Mouse (Mus musculus): Measurements from ENCODE around the gene Atg13. TPM values are rescaled to one million over a fixed set of nuclear protein-coding genes. Genes with fewer than 3 reads are reported as not detected.

The Atg13 gene
- polyA plus RNA-seq, 1 experiment from 2014 or later, result 28.9 TPM

DNA sequence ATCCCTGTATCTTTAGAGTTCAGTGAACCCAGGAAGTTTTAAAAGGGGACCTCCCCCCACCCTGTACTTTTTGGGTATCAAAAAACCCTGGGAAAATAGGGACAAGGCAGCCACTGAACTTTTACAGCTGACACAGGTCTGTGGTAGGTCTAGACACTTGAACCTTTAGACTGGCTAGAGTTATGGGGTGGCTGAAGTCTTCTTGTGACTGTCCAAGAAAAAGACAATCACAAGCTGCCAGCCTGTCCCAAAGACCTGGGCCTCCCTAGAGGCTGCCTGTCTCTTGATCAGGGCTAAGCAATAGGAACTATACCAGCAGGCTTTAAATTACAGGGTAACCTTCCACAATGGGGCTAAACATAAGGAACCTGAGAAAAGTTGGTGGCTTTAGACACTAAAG, 33.4 kb downstream of the Atg13 start:
- Histone ChIP-seq H3K27ac (replicated peaks) (no peak overlapping the region), H3K4me3 (no peak overlapping the region), H3K27me3 (replicated peaks; ENCODE audit: low read depth, poor library complexity, severe bottlenecking) (no peaks in the 10 kb centered on the region), H3K9me3 (no peaks in the 10 kb centered on the region), H3K36me3 (replicated peaks) (peaks cover 98% of the 10 kb centered on the region), H3K4me1 (no peaks in the 10 kb centered on the region)
- DNase-seq (ENCODE audit: low spot score), result no peak

DNA sequence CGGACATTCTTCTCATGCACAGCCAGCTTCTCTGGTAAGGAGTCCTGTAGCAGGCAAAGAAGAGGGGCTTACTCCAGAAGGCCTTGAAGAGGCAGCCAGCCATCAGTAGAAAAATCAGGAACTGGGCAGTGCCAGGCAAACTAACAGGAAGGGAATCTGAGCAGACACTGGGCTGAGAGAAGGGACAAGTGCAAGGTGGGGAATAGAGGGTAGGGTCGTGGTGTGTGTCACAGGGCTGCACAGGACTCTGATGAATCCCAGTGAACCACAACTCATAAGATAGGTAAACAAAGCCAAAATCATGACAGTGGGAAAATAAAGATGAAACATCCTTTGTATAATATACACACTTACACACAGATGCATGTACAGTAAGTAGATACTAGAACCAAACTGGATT, 34.0 kb downstream of the Atg13 start:
- DNase-seq (ENCODE audit: low spot score), result no peak
- no peak overlapping the region for H3K27ac ChIP-seq (replicated peaks)
- no peaks in the 10 kb centered on the region for H3K27me3 ChIP-seq (replicated peaks; ENCODE audit: low read depth, poor library complexity, severe bottlenecking)
- H3K4me1 ChIP-seq, result no peaks in the 10 kb centered on the region
- WGBS, result 88% methylated on average over 2 of the region's 2 CpGs
- no peaks in the 10 kb centered on the region for H3K9me3 ChIP-seq
- H3K4me3 ChIP-seq, result no peak overlapping the region
- H3K36me3 ChIP-seq (replicated peaks), result peaks cover 98% of the 10 kb centered on the region

DNA sequence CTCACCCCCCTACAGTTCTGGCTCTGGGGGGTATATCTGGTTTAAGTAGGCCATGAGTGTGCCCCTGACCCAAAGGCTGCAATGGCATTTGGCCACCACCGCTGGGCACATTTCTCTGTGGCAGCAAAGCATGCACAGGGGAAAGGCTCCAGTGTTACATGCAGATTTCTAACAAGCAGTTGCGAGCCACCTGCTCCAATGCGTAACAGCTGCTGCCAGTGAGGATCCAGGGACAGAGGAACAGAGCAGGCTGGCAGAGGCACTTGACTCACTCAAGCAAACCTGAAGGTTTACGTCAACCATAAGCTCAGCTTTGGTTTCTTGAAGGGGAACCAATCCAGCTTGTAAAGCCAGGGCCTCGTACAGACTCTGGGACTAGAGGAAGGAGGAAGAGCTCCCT, 35.5 kb downstream of the Atg13 start:
- Histone ChIP-seq H3K4me1 (no peaks in the 10 kb centered on the region), H3K27ac (replicated peaks) (no peak overlapping the region), H3K4me3 (no peak overlapping the region), H3K36me3 (replicated peaks) (peaks cover 98% of the 10 kb centered on the region), H3K27me3 (replicated peaks; ENCODE audit: low read depth, poor library complexity, severe bottlenecking) (no peaks in the 10 kb centered on the region), H3K9me3 (no peaks in the 10 kb centered on the region)
- DNase-seq (ENCODE audit: low spot score), result no peak
- 94% methylated on average over 5 of the region's 5 CpGs for WGBS

DNA sequence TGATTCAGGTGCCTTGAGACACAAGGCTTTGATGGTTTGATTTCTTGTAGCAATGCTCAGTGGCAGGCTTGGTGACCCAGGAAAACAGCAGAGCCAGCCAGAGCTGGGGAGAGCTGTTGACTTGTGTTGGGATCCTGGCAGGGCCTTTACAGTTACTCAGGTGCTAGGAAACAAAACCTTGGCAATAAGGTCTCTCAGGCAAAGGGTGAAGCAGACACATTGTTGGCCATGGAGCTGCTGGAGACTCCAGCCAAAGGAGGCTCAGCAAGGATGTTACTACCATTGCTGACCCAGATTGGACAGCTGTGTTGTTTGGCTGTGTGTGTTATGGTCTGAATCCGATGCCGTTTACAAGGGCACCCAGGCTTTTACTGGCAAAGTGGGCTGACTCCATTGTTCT, 36.8 kb downstream of the Atg13 start:
- no peak overlapping the region for H3K27ac ChIP-seq (replicated peaks)
- no peaks in the 10 kb centered on the region for H3K27me3 ChIP-seq (replicated peaks; ENCODE audit: low read depth, poor library complexity, severe bottlenecking)
- no peak for DNase-seq (ENCODE audit: low spot score)
- no peak overlapping the region for H3K4me3 ChIP-seq
- no peaks in the 10 kb centered on the region for H3K9me3 ChIP-seq
- H3K36me3 ChIP-seq (replicated peaks), result peaks cover 98% of the 10 kb centered on the region
- 94% methylated on average over 2 of the region's 2 CpGs for WGBS
- H3K4me1 ChIP-seq, result no peaks in the 10 kb centered on the region

DNA sequence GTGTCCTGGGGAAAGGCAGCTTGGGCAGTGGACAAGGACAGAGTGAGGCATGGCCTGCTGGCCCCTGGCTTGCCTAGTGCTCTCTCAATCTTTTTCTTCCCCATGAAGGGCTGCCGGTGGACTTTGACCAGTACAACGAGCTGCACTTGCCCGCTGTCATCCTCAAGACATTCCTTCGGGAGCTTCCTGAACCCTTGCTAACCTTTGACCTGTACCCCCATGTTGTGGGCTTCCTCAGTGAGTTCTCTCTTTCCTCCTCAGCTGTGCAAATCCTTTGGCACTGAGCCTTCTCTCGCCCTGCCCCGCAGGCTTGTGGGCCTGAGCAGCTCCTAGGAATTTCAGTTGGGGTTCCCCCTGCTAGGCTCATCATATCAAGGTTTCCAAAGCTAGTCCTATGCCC, 40.3 kb downstream of the Atg13 start:
- Histone ChIP-seq H3K9me3 (no peaks in the 10 kb centered on the region), H3K27ac (replicated peaks) (no peak overlapping the region), H3K4me1 (0 out of 2 replicates have a peak, but pooled peaks cover 2% of the 10 kb centered on the region), H3K27me3 (replicated peaks; ENCODE audit: low read depth, poor library complexity, severe bottlenecking) (no peaks in the 10 kb centered on the region), H3K36me3 (replicated peaks) (peaks cover 93% of the 10 kb centered on the region), H3K4me3 (no peak overlapping the region)
- DNase-seq (ENCODE audit: low spot score), result no peak
- WGBS, result 89% methylated on average over 6 of the region's 6 CpGs

DNA sequence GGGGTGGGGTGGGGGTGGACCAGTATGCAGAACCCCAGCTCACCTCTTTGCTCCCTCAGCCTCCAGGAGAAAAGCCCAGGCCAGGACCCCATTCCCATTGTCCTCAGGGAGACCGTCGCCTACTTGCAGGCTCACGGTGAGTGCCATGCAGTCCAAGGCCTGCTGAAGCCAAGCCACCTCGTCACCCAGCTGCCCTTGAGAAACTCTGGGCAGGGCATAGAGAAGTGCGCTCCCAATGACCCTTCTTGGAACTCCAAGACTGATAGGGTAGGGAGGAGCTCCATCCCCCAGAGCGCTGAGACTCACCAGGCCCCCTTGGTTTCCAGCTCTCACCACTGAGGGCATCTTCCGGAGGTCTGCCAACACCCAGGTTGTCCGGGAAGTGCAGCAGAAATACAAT, 41.0 kb downstream of the Atg13 start:
- WGBS, result 89% methylated on average over 8 of the region's 8 CpGs
- H3K36me3 ChIP-seq (replicated peaks), result peaks cover 93% of the 10 kb centered on the region
- no peak for DNase-seq (ENCODE audit: low spot score)

DNA sequence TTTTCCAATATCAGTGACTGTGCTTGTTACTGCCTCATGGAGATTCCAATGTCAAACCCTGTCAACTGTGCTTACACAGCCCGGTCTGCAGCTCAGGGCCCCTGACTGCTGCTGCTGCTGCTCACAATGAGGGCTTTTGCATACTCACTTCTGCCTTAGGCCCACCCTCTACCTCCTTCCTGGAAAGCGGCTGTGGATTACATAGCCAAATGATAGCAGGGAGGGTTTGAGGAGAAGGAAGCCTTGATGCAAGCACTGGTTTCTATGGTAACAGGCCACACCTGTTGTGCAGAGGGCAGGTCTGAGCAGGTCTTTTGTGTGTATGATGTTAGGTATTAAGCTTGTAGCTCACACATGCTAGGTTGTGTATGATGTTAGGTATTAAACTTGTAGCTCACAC, 42.6 kb downstream of the Atg13 start:
- no peak overlapping the region for H3K4me3 ChIP-seq

More for the DNA sequence above, 41.0 kb downstream of the Atg13 start:
- Histone ChIP-seq H3K4me1 (0 out of 2 replicates have a peak, but pooled peaks cover 2% of the 10 kb centered on the region), H3K4me3 (no peak overlapping the region), H3K27ac (replicated peaks) (no peak overlapping the region), H3K27me3 (replicated peaks; ENCODE audit: low read depth, poor library complexity, severe bottlenecking) (no peaks in the 10 kb centered on the region), H3K9me3 (no peaks in the 10 kb centered on the region)

DNA sequence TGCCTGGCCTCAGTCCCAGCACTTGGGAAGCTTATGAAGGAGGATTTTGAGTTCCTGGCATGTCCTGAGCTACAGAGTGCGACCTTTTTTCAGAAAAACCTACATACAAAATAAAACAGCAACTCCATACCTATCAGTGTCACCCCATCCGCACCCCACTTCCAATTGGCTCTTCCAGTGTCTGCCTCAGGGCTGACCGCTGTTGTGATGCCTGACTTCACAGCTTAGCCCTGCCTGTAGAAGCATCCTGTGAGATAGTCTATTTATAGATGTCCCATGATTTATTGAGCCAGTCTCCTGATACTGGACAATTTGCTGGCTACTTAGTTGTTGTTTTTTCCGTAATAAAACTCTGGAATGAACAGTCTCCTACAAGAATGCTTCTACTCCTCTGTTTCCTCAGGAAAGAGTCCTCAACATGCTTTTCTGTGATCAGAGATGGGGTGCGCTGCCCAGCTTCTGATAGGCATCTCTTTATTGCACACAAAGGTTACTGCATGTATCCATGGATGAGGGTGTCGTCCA, 43.9 kb downstream of the Atg13 start:
- WGBS, result 95% methylated on average over 6 of the region's 6 CpGs
- Histone ChIP-seq H3K36me3 (replicated peaks) (peaks cover 94% of the 10 kb centered on the region), H3K9me3 (no peaks in the 10 kb centered on the region)

More for the DNA sequence above, 42.6 kb downstream of the Atg13 start:
- Histone ChIP-seq H3K27ac (replicated peaks) (no peak overlapping the region), H3K36me3 (replicated peaks) (peaks cover 93% of the 10 kb centered on the region), H3K27me3 (replicated peaks; ENCODE audit: low read depth, poor library complexity, severe bottlenecking) (no peaks in the 10 kb centered on the region), H3K4me1 (0 out of 2 replicates have a peak, but pooled peaks cover 2% of the 10 kb centered on the region), H3K9me3 (no peaks in the 10 kb centered on the region)
- no peak for DNase-seq (ENCODE audit: low spot score)
- WGBS, result 79% methylated on average over 2 of the region's 2 CpGs

DNA sequence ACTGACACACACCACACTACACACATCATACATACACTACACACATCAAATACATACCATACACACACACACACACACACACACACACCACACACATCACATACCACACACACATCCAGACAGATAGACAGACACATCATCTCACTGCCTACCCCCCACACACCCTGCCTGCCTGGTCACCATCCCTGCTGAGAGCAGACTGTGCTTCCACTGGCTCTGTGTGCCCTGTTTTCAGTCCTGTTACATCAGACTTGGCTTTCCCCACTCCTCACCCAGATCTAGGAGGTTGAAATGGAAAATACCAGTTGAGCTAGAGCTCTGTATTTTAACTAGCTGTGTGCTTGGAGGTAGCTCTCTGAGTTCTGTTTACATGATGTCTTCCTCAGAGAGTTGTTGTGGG, 45.6 kb downstream of the Atg13 start:
- no peak for DNase-seq (ENCODE audit: low spot score)
- Histone ChIP-seq H3K9me3 (no peaks in the 10 kb centered on the region), H3K4me3 (no peak overlapping the region), H3K36me3 (replicated peaks) (peaks cover 92% of the 10 kb centered on the region), H3K27ac (replicated peaks) (no peak overlapping the region), H3K27me3 (replicated peaks; ENCODE audit: low read depth, poor library complexity, severe bottlenecking) (no peaks in the 10 kb centered on the region), H3K4me1 (0 out of 2 replicates have a peak, but pooled peaks cover 2% of the 10 kb centered on the region)

More for the DNA sequence above, 43.9 kb downstream of the Atg13 start:
- no peaks in the 10 kb centered on the region for H3K27me3 ChIP-seq (replicated peaks; ENCODE audit: low read depth, poor library complexity, severe bottlenecking)
- no peak for DNase-seq (ENCODE audit: low spot score)
- 0 out of 2 replicates have a peak, but pooled peaks cover 2% of the 10 kb centered on the region for H3K4me1 ChIP-seq
- no peak overlapping the region for H3K27ac ChIP-seq (replicated peaks)
- H3K4me3 ChIP-seq, result no peak overlapping the region

DNA sequence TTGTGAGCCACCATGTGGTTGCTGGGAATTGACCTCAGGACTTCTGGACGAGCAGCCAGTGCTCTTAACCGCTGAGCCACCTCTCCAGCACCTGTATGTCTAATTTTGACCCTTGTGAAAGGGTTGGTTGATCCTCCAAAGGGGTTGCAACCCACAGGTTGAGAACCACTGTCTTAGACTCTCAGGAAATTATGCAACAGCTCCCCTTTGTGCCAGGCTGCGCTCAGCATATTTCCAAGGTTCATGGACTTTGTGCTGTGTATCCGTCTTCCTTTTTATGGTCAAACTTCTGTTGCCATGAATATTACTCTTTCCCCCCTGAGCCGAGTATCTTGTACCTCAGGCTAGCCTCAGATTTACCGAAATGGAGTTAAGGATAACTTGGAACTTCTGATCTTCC, 49.4 kb downstream of the Atg13 start:
- Histone ChIP-seq H3K4me3 (no peak overlapping the region), H3K27me3 (replicated peaks; ENCODE audit: low read depth, poor library complexity, severe bottlenecking) (no peaks in the 10 kb centered on the region), H3K36me3 (replicated peaks) (peaks cover 93% of the 10 kb centered on the region), H3K9me3 (no peaks in the 10 kb centered on the region), H3K4me1 (no peaks in the 10 kb centered on the region; the same call in 1 of the 2 replicates), H3K27ac (replicated peaks) (no peak overlapping the region)
- DNase-seq (ENCODE audit: low spot score), result no peak
- WGBS, result 94% methylated on average over 6 of the region's 6 CpGs

DNA sequence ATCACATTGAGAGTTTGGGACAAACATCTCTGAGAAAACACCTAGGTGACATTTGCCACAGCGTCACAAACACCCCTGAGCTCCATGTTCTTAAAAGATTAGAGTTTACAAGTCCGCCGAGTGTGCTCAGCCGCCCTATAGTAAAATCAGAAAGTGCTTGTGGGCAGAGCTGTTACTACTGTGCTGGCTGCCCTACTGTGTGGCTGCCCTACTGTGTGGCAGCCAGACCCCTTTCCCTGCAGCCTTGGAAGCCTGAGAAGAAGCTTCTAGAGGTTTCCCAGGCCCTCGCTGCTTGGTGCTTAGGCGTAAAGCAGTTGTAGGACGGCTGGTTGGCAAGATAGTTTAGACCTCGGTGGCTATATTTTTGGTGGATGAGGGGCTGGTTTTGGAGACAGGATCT, 50.7 kb downstream of the Atg13 start:
- 94% methylated on average over 8 of the region's 8 CpGs for WGBS
- DNase-seq (ENCODE audit: low spot score), result no peak
- Histone ChIP-seq H3K27me3 (replicated peaks; ENCODE audit: low read depth, poor library complexity, severe bottlenecking) (no peaks in the 10 kb centered on the region), H3K36me3 (replicated peaks) (peaks cover 97% of the 10 kb centered on the region), H3K27ac (replicated peaks) (no peak overlapping the region), H3K4me3 (no peak overlapping the region), H3K9me3 (no peaks in the 10 kb centered on the region), H3K4me1 (no peaks in the 10 kb centered on the region; the same call in 1 of the 2 replicates)

DNA sequence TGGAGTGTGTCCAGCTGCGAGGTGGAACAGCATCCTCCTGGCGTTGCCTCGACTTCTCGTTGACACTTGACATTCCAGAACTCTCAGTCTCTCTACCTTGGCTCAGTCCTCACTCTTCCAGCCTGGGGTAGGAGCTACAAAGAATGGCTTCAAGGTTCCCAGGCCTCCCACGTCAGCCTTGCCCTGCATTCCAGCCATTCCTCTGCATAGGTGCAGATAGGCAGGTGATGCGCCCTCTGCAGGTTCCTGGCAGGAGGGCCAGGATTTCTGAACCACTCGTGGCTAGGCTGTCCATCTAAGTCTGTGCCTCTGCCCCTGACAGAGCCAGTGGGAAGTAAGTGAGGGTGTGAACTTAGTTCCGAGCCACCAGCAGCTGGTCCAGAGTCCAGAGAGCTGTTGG, 53.6 kb downstream of the Atg13 start:
- 71% methylated on average over 8 of the region's 8 CpGs for WGBS
- H3K36me3 ChIP-seq (replicated peaks), result peaks cover 93% of the 10 kb centered on the region

DNA sequence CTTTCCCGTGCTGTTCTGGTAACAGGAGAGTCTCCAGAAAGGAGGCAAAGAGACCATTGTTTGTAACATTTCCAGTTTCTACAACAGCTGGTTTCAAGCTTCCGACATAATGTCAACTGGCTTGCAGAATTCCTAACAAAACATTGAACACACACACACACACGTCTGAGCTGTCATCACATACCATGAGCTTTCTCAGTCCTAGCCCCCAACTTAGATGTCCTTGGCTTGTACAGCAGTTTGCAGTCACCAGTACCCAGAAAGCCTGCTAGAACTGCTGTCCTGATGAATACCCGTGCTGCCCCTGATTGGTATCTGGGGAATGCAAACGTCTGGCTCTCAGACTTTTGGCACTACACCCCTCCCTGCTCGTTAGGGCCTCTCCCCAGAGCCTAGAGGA, 54.5 kb downstream of the Atg13 start:
- Histone ChIP-seq H3K4me3 (no peak overlapping the region), H3K4me1 (peaks cover 4% of the 10 kb centered on the region), H3K36me3 (replicated peaks) (peaks cover 84% of the 10 kb centered on the region), H3K27me3 (replicated peaks; ENCODE audit: low read depth, poor library complexity, severe bottlenecking) (no peaks in the 10 kb centered on the region), H3K9me3 (no peaks in the 10 kb centered on the region), H3K27ac (replicated peaks) (no peak overlapping the region)
- WGBS, result 84% methylated on average over 6 of the region's 6 CpGs
- no peak for DNase-seq (ENCODE audit: low spot score)

More for the DNA sequence above, 53.6 kb downstream of the Atg13 start:
- DNase-seq (ENCODE audit: low spot score), result no peak
- Histone ChIP-seq H3K27ac (replicated peaks) (no peak overlapping the region), H3K9me3 (no peaks in the 10 kb centered on the region), H3K4me1 (no peaks in the 10 kb centered on the region; the same call in 1 of the 2 replicates), H3K4me3 (no peak overlapping the region), H3K27me3 (replicated peaks; ENCODE audit: low read depth, poor library complexity, severe bottlenecking) (no peaks in the 10 kb centered on the region)

Measured in embryonic facial prominence, embryonic 10.5 days (tissue).